Mouse (Mus musculus) bone marrow, adult 2 months (tissue): ENCODE data around the gene Sfxn1. TPM values are rescaled to one million over a fixed set of nuclear protein-coding genes. Genes with fewer than 3 reads are reported as not detected.

Experiments
- H3K27ac ChIP-seq: fragments of 200-500 bp; 2 replicates; pipeline ENCODE4 v1.5.1; 2012; ENCODE audit warnings: low read depth, mild to moderate bottlenecking, control low read depth, inconsistent platforms, low read length; ENCODE audit not compliant: control insufficient read depth, poor library complexity, insufficient read depth
- H3K4me1 ChIP-seq: fragments of 200-500 bp; 2 replicates; pipeline ENCODE4 v1.6.1; 2011; ENCODE audit warnings: low read length; ENCODE audit not compliant: control insufficient read depth, insufficient read depth
- H3K4me3 ChIP-seq: fragments of 200-500 bp; replicated peaks from 2 replicates; pipeline ENCODE3; 2011; ENCODE audit warnings: mild to moderate bottlenecking, low read depth, low read length, control low read depth; ENCODE audit not compliant: control insufficient read depth
- CTCF ChIP-seq: fragments of 200-500 bp; IDR thresholded peaks from 2 replicates; pipeline ENCODE4 v1.5.1; 2011; ENCODE audit warnings: low read length, control low read depth; ENCODE audit not compliant: control insufficient read depth, insufficient read depth
- POLR2A ChIP-seq: fragments of 200-500 bp; IDR thresholded peaks from 2 replicates; pipeline ENCODE4 v1.6.1; 2011; ENCODE audit warnings: low read depth, mild to moderate bottlenecking, control low read depth, low read length, borderline replicate concordance; ENCODE audit not compliant: control insufficient read depth
- WGBS: fragments of 180-500 bp; shearing (Covaris S2); methylation state at CpG from one replicate; pipeline ENCODE4 v1.1.7; 2018; 5-methylcytosine and 5-hydroxymethylcytosine counted together
- polyA plus RNA-seq: library from polyadenylated mRNA; stranded (reverse); fragments of >200 nt; gene quantifications from 2 replicates; pipeline ENCODE4 v1.2.4, GENCODE M21; 2011; ENCODE audit warnings: low replicate concordance; ENCODE audit not compliant: missing spikeins, insufficient read depth, insufficient read length

Gene Sfxn1
- 27.5 and 32.3 TPM in 2 replicates for polyA plus RNA-seq

DNA sequence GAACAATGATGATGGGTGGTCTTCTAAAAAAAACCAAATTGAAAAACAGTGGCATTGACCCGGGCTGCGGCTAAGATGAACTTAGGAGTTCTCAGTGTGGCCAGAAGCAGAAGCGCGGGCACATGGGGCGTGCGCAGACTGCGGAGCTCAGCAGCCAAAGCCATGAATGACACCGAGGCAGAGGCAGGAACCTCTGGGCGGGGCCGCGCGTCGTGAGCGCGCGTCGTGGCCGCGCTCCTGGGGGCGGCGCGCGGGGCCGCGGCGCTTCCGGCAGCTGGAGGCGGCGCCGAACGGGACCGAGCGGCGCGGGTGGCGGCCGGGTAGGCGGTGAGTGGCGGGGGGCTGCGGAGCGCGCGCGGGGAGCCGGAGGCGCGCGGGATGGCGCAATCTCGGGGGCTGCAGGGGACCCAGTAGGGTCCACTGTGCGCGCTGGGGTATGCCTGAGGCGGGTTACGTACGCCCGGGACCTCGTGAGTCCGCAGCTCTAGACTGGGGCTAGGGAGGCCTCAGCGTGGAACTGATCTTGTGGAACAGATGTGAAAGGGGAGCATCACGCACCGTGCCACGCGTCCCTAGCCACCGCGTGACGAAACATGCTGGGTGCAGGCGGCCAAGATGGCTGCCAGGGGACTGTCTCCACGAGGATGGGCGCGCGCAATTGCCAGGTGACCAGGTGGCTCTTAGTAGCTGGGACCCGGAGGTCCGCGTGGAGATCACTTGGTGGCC lies at the start of gene Sfxn1:
TSS of gene Sfxn1 (plus strand) at position 264 of the 726 bp plus-strand sequence.
- Histone ChIP-seq H3K27ac (peak within 1 kb of the TSS; percentile 55), H3K4me1 (peaks cover 2% of the 10 kb centered on the region), H3K4me3 (peak within 1 kb of the TSS; percentile 88)
- under 1% methylated on average over 74 of the region's 74 CpGs for WGBS
- TF ChIP-seq POLR2A (peak; percentile 11; the same call in 1 of the 2 replicates), CTCF (no peak)

DNA sequence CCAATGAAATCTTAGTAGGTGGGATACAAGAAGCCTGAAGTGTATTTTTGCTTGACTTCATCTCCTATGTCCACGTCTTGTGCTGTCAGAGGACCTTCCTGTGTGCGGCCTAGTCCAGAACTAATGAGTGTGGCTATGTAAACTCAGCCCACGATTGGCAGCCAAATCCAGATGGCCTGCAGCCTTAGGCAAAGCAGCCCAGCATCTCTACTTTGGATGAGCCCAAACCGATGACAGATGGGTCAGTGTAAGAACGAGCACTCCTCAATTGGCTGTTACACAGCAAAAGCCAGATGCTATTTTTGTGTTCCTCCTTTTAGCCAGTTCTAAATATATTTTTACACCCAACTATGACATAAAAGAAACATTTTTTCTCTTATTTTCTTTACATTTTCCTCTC lies 48.4 kb upstream of the Sfxn1 start:
- no peak overlapping the region for H3K4me3 ChIP-seq
- H3K4me1 ChIP-seq: no peaks in the 10 kb centered on the region
- H3K27ac ChIP-seq: no peak overlapping the region
- TF ChIP-seq CTCF (no peak), POLR2A (no peak)
- 79% methylated on average over 5 of the region's 5 CpGs for whole genome bisulfite sequencing

DNA sequence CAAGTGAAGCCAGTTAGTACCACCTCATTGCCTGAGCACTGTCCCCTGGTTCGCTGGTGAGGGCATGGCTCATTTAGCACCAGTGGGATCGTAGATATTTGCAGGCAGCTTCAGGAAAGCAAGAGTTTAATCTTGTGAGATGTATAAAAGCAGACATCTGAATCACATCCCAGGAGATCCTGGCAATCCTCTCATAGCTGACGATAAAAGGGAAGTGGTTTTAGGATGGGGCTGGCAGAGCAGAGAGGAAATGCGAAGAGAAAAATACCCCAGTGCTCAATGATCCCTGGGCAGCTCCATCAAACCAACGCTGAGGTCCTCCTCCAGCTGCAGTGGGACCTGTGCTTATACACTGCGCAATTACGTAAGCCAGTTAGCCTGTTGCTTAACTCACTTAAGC lies 44.6 kb upstream of the Sfxn1 start:
- Histone ChIP-seq H3K27ac (no peak overlapping the region), H3K4me1 (no peaks in the 10 kb centered on the region; the same call in 1 of the 2 replicates), H3K4me3 (no peak overlapping the region)
- TF ChIP-seq CTCF: no peak
- TF ChIP-seq POLR2A: no peak
- 66% methylated on average over 7 of the region's 7 CpGs for WGBS

DNA sequence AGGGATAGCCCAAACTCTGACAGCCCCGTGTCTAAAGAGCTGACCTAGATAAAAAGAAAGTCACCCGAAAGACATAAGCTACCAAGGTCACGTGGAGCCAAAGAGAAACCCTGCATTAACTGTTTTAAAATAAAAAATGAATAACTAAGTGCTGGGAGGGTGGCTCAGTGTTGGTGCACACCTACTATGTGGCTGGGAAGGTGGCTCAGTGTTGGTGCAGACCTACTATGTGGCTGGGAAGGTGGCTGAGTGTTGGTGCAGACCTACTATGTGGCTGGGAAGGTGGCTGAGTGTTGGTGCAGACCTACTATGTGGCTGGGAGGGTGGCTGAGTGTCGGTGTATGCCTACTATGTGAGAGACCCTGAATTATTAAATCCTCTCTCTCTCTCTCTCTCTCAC lies 38.0 kb upstream of the Sfxn1 start:
- no peaks in the 10 kb centered on the region; the same call in 1 of the 2 replicates for H3K4me1 ChIP-seq
- H3K27ac ChIP-seq: no peak overlapping the region
- no peak overlapping the region for H3K4me3 ChIP-seq
- WGBS: 76% methylated on average over 4 of the region's 4 CpGs
- TF ChIP-seq CTCF: no peak
- no peak for TF ChIP-seq POLR2A

DNA sequence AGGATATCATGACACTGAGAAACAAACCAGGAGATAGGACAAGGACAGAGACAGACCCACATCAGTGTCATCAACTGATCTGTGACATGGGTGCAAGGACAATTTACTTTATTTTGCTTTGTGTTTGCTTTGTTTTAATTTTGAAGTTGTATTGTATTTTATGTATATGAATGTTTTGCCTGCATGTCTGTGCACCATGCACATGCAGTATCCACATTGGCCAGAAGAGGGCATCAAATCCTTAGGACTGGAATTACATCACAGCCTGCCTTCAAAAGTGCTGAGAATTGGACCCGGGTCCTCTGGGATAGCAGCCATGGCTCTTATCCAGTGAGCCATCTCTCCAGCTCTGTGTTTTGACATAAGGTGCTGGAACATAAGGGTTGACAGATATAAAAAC lies 36.1 kb upstream of the Sfxn1 start:
- H3K4me1 ChIP-seq: no peaks in the 10 kb centered on the region
- 59% methylated on average over 1 of the region's 1 CpGs for WGBS

DNA sequence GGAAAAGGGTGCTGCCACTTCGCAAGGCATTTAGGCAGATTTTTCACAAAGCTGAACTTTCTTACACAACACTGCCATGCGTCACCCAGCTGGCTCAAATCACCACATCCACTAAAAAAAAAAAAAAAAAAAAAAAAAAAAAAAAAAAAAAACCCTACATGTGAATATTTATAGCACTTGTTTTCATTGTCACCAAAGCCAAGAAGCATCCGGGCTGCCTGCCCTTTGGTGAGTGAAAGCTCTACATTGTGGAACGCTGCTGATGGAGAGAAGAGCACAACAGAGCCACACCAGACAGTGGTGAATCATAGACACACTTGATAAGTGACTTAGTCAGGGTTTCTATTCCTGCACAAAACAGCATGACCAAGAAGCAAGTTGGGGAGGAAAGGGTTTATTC lies 33.7 kb upstream of the Sfxn1 start:
- no peak overlapping the region for H3K4me3 ChIP-seq
- no peaks in the 10 kb centered on the region for H3K4me1 ChIP-seq
- H3K27ac ChIP-seq: no peak overlapping the region
- TF ChIP-seq POLR2A: no peak
- no peak for TF ChIP-seq CTCF
- 71% methylated on average over 4 of the region's 4 CpGs for WGBS

More for the DNA sequence above, 36.1 kb upstream of the Sfxn1 start:
- no peak overlapping the region for H3K27ac ChIP-seq
- no peak overlapping the region for H3K4me3 ChIP-seq
- TF ChIP-seq CTCF (0 out of 2 replicates have a peak, but pooled peaks have one; percentile 20), POLR2A (no peak)

DNA sequence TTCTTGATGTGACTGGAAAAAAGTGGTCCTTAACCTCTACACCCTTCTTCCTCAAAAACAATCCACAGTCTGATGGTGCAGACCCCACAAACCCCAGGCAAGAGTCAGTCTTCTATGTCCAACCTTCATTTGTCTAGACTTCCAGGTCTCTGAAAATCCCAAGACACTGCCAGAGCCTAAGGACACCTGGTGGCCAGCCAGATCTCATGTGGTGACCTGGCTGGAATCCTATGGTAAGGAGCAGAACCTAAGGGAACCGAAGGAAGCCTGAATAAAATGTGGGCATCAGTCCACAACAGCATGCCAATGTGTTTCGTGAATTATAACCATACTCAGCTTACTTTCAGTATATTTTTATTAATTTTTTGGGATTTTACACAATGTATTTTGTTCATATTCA lies 31.4 kb upstream of the Sfxn1 start:
- Histone ChIP-seq H3K4me3 (no peak overlapping the region), H3K27ac (no peak overlapping the region), H3K4me1 (no peaks in the 10 kb centered on the region)
- WGBS: 76% methylated on average over 2 of the region's 2 CpGs
- TF ChIP-seq POLR2A (no peak), CTCF (no peak)

DNA sequence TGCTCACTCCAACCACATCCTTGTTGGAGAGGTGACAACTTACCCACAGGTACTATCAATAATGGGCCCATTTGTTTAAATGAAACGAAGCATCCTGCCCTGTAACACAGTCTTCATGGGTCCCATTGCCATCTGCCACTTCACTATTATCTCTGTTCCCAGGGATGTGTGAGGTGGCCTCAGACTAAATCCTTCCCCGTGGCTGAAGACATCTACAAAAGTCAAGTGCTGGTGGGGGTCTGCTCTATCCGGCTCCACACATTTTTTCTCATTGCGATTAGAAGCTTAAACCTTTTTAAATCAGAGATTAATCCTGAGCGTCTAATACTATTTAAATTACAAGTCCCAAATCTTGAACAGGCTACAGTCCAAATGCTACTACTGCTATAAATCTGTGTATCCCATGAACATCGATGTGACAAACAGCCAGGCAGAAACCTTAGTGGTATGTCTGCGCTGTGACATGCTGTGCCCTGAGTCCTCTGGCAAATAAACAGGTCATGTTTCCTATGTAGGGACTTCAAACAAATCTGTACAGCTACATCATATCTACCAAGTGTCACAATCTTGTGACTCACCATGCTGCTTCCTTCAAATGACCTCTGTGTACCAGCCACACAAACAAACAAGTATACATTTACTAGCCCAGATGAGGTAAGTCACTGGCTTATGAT lies 22.9 kb upstream of the Sfxn1 start:
- Histone ChIP-seq H3K4me1 (no peaks in the 10 kb centered on the region), H3K4me3 (no peak overlapping the region), H3K27ac (no peak overlapping the region)
- TF ChIP-seq CTCF: no peak
- no peak for TF ChIP-seq POLR2A
- 75% methylated on average over 7 of the region's 7 CpGs for WGBS
